Mouse (Mus musculus) hindbrain, embryonic 15.5 days (tissue): ENCODE measurements around the gene Cd79b. TPM values are rescaled to one million over a fixed set of nuclear protein-coding genes. Genes with fewer than 3 reads are reported as not detected.

Experiments
- ATAC-seq: fragments of 200-750 bp; cut with Nextera tagmentation; 2 replicates; pipeline ENCODE4 v1.8.0; 2017; ENCODE audit warnings: low read depth, moderate number of reproducible peaks, moderate TSS enrichment; ENCODE audit not compliant: low FRiP score
- H3K27ac ChIP-seq: fragments of 300-500 bp; sonication (generic); replicated peaks from 2 replicates; pipeline ENCODE4 v1.5.1; 2015; ENCODE audit warnings: mild to moderate bottlenecking, inconsistent platforms
- H3K27me3 ChIP-seq: fragments of 300-500 bp; sonication (generic); 2 replicates; pipeline ENCODE4 v1.6.1; 2015; ENCODE audit warnings: control low read depth, inconsistent platforms
- H3K36me3 ChIP-seq: fragments of 300-500 bp; sonication (generic); 2 replicates; pipeline ENCODE4 v1.6.1; 2015; ENCODE audit warnings: control low read depth, inconsistent platforms
- H3K4me1 ChIP-seq: fragments of 300-500 bp; sonication (generic); replicated peaks from 2 replicates; pipeline ENCODE4 v1.6.1; 2015; ENCODE audit warnings: control low read depth, inconsistent platforms
- H3K4me2 ChIP-seq: fragments of 300-500 bp; sonication (generic); 2 replicates; pipeline ENCODE4 v1.6.1; 2015; ENCODE audit warnings: moderate library complexity, mild to moderate bottlenecking, inconsistent platforms
- H3K4me3 ChIP-seq: fragments of 300-500 bp; sonication (generic); 2 replicates; pipeline ENCODE4 v1.5.1; 2015; ENCODE audit warnings: mild to moderate bottlenecking, inconsistent platforms
- H3K9ac ChIP-seq: fragments of 300-500 bp; sonication (generic); 2 replicates; pipeline ENCODE4 v1.6.1; 2015; ENCODE audit warnings: inconsistent platforms
- H3K9me3 ChIP-seq: fragments of 300-500 bp; sonication (generic); 2 replicates; pipeline ENCODE4 v1.6.1; 2016; ENCODE audit warnings: control low read depth, inconsistent platforms
- WGBS: fragments of 180-500 bp; shearing (Covaris S2); methylation state at CpG from one replicate; pipeline ENCODE4 v1.1.7; 2015; 5-methylcytosine and 5-hydroxymethylcytosine counted together
- polyA plus RNA-seq: library from polyadenylated mRNA; unstranded; fragments of >200 nt; fragmentation: Nextera tagmentation; extraction: Ambion mirVana; gene quantifications from 2 replicates; pipeline ENCODE4 v1.2.1, GENCODE M21; 2015

Cd79b gene
- polyA plus RNA-seq, 1 experiment from 2014 or later = 1.4 TPM

- Histone ChIP-seq H3K36me3 (no peaks in the 10 kb centered on the region), H3K4me3 (no peak overlapping the region), H3K27ac (no peak overlapping the region), H3K27me3 (no peaks in the 10 kb centered on the region), H3K9ac (no peak overlapping the region), H3K9me3 (no peaks in the 10 kb centered on the region), H3K4me1 (no peaks in the 10 kb centered on the region), H3K4me2 (no peak overlapping the region)
- no peak for ATAC-seq
- 68% methylated on average over 11 of the region's 11 CpGs for WGBS
Observed at GRCm38 (mm10) chr11:106286987-106287386, 27.6 kb downstream of the Cd79b start.

- Histone ChIP-seq H3K36me3 (no peaks in the 10 kb centered on the region), H3K27me3 (no peaks in the 10 kb centered on the region), H3K9ac (no peak overlapping the region), H3K4me2 (no peak overlapping the region), H3K9me3 (no peaks in the 10 kb centered on the region), H3K27ac (no peak overlapping the region), H3K4me1 (no peaks in the 10 kb centered on the region), H3K4me3 (no peak overlapping the region)
- ATAC-seq = no peak
- 91% methylated on average over 7 of the region's 7 CpGs for WGBS
Observed at GRCm38 (mm10) chr11:106286206-106286605, 28.4 kb downstream of the Cd79b start.

GRCm38 (mm10) chr11:106284126-106284525, 30.4 kb downstream of the Cd79b start:
- Histone ChIP-seq H3K9me3 (no peaks in the 10 kb centered on the region), H3K27me3 (no peaks in the 10 kb centered on the region), H3K27ac (no peak overlapping the region), H3K4me1 (no peaks in the 10 kb centered on the region), H3K36me3 (no peaks in the 10 kb centered on the region), H3K4me3 (no peak overlapping the region), H3K9ac (no peak overlapping the region), H3K4me2 (no peak overlapping the region)
- ATAC-seq = no peak
- WGBS = 68% methylated on average over 8 of the region's 8 CpGs

- Histone ChIP-seq H3K9me3 (no peaks in the 10 kb centered on the region), H3K4me3 (no peak overlapping the region), H3K9ac (no peak overlapping the region), H3K27ac (no peak overlapping the region), H3K27me3 (no peaks in the 10 kb centered on the region), H3K4me1 (no peaks in the 10 kb centered on the region), H3K36me3 (no peaks in the 10 kb centered on the region), H3K4me2 (no peak overlapping the region)
- WGBS = 93% methylated on average over 4 of the region's 4 CpGs
- no peak for ATAC-seq
Observed at GRCm38 (mm10) chr11:106283371-106283770, 31.2 kb downstream of the Cd79b start.

- no peak overlapping the region for H3K27ac ChIP-seq
- no peak overlapping the region for H3K4me3 ChIP-seq
- H3K9me3 ChIP-seq = no peaks in the 10 kb centered on the region
- H3K4me1 ChIP-seq = no peaks in the 10 kb centered on the region
- ATAC-seq = no peak
- no peak overlapping the region for H3K4me2 ChIP-seq
- H3K27me3 ChIP-seq = no peaks in the 10 kb centered on the region
- 89% methylated on average over 6 of the region's 6 CpGs for WGBS
- no peaks in the 10 kb centered on the region for H3K36me3 ChIP-seq
- H3K9ac ChIP-seq = no peak overlapping the region
Observed at GRCm38 (mm10) chr11:106282452-106282851, 32.1 kb downstream of the Cd79b start.

GRCm38 (mm10) chr11:106276454-106276853, 38.1 kb downstream of the Cd79b start, which contains the start of gene Tcam1:
Gene Tcam1 (plus strand): TSS chr11:106276672.
- Histone ChIP-seq H3K27ac (no peak within 1 kb of the TSS), H3K4me1 (peaks cover 14% of the 10 kb centered on the region), H3K27me3 (no peaks in the 10 kb centered on the region), H3K36me3 (no peaks in the 10 kb centered on the region), H3K9me3 (no peaks in the 10 kb centered on the region), H3K4me3 (peak within 1 kb of the TSS; percentile 23), H3K4me2 (peak within 1 kb of the TSS; percentile 55), H3K9ac (no peak within 1 kb of the TSS)
- ATAC-seq = peak; percentile 66
- WGBS = 10% methylated on average over 25 of the region's 25 CpGs

GRCm38 (mm10) chr11:106274971-106275411, 39.6 kb downstream of the Cd79b start:
- Histone ChIP-seq H3K9ac (no peak overlapping the region), H3K4me1 (peaks cover 28% of the 10 kb centered on the region), H3K27ac (no peak overlapping the region), H3K4me3 (no peak overlapping the region), H3K4me2 (no peak overlapping the region), H3K36me3 (no peaks in the 10 kb centered on the region), H3K27me3 (no peaks in the 10 kb centered on the region), H3K9me3 (no peaks in the 10 kb centered on the region)
- WGBS = 89% methylated on average over 7 of the region's 7 CpGs
- ATAC-seq = no peak

GRCm38 (mm10) chr11:106274374-106274773, 40.2 kb downstream of the Cd79b start:
- peaks cover 30% of the 10 kb centered on the region for H3K4me1 ChIP-seq
- H3K27ac ChIP-seq = no peak overlapping the region
- no peak for ATAC-seq
- no peaks in the 10 kb centered on the region for H3K9me3 ChIP-seq
- H3K27me3 ChIP-seq = no peaks in the 10 kb centered on the region
- no peak overlapping the region for H3K4me3 ChIP-seq
- no peak overlapping the region for H3K4me2 ChIP-seq
- H3K9ac ChIP-seq = no peak overlapping the region
- 94% methylated on average over 1 of the region's 1 CpGs for WGBS
- H3K36me3 ChIP-seq = no peaks in the 10 kb centered on the region

- Histone ChIP-seq H3K9me3 (no peaks in the 10 kb centered on the region), H3K36me3 (no peaks in the 10 kb centered on the region), H3K27me3 (no peaks in the 10 kb centered on the region), H3K27ac (no peak overlapping the region; the same call in 1 of the 2 replicates), H3K4me1 (peaks cover 36% of the 10 kb centered on the region), H3K4me2 (peak overlapping the region; percentile 81), H3K9ac (no peak overlapping the region), H3K4me3 (peak overlapping the region; percentile 90; the same call in 1 of the 2 replicates)
- 96% methylated on average over 6 of the region's 6 CpGs for WGBS
- ATAC-seq = no peak
Observed at GRCm38 (mm10) chr11:106273811-106274210, 40.8 kb downstream of the Cd79b start.

- peak overlapping the region; percentile 83 for H3K9ac ChIP-seq
- no peaks in the 10 kb centered on the region for H3K36me3 ChIP-seq
- H3K27me3 ChIP-seq = no peaks in the 10 kb centered on the region
- peak overlapping the region; percentile 87 for H3K27ac ChIP-seq
- peak overlapping the region; percentile 90 for H3K4me3 ChIP-seq
- no peaks in the 10 kb centered on the region for H3K9me3 ChIP-seq
- peaks cover 41% of the 10 kb centered on the region for H3K4me1 ChIP-seq
- peak; percentile 17 for ATAC-seq
- WGBS = 18% methylated on average over 16 of the region's 16 CpGs
- H3K4me2 ChIP-seq = peak overlapping the region; percentile 81
Observed at GRCm38 (mm10) chr11:106273311-106273684, 41.3 kb downstream of the Cd79b start.

GRCm38 (mm10) chr11:106272644-106273310, 41.8 kb downstream of the Cd79b start, which contains the start of gene Smarcd2:
Gene Smarcd2 (minus strand): TSS chr11:106272972.
- Histone ChIP-seq H3K9ac (peak within 1 kb of the TSS; percentile 83), H3K4me1 (peaks cover 46% of the 10 kb centered on the region), H3K4me3 (peak within 1 kb of the TSS; percentile 90), H3K4me2 (peak within 1 kb of the TSS; percentile 81), H3K27me3 (no peaks in the 10 kb centered on the region), H3K9me3 (no peaks in the 10 kb centered on the region), H3K36me3 (no peaks in the 10 kb centered on the region), H3K27ac (peak within 1 kb of the TSS; percentile 87)
- peak; percentile 92 for ATAC-seq
- WGBS = under 1% methylated on average over 70 of the region's 72 CpGs

- Histone ChIP-seq H3K4me1 (peaks cover 53% of the 10 kb centered on the region), H3K4me2 (peak overlapping the region; percentile 81), H3K4me3 (peak overlapping the region; percentile 90), H3K9me3 (no peaks in the 10 kb centered on the region), H3K27ac (peak overlapping the region; percentile 87), H3K36me3 (peaks cover 2% of the 10 kb centered on the region; the same call in 1 of the 2 replicates), H3K9ac (peak overlapping the region; percentile 83), H3K27me3 (no peaks in the 10 kb centered on the region)
- WGBS = 2% methylated on average over 33 of the region's 41 CpGs
- ATAC-seq = 0 out of 2 replicates have a peak, but pooled peaks have one; percentile 14
Observed at GRCm38 (mm10) chr11:106271794-106272643, 42.5 kb downstream of the Cd79b start.
